Mouse (Mus musculus) 3134 (cell line): ENCODE data around the gene Gm44965.

Experiments used
- DNase-seq: peaks from one replicate; pipeline ENCODE4 v3.0.0-alpha.2; 2011; ENCODE audit warnings: low spot score; ENCODE audit not compliant: insufficient read length; ENCODE audit errors: extremely low read depth

Gm44965 gene

DNA sequence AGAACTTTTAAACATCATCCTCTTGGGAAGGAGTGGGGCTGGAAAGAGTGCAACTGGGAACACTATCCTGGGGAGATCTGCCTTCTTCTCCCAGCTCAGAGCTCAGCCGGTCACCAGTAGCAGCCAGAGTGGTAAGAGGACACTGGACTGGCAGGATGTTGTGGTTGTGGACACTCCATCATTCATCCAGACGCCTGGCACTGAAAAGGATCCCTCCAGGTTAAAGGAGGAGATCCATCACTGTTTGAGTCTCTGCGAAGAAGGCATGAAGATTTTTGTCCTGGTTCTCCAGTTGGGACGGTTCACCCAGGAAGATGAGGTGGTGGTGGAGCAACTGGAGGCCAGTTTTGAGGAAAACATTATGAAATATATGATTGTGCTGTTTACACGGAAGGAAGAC lies 65.0 kb downstream of the Gm44965 start:
- no peak for DNase-seq

DNA sequence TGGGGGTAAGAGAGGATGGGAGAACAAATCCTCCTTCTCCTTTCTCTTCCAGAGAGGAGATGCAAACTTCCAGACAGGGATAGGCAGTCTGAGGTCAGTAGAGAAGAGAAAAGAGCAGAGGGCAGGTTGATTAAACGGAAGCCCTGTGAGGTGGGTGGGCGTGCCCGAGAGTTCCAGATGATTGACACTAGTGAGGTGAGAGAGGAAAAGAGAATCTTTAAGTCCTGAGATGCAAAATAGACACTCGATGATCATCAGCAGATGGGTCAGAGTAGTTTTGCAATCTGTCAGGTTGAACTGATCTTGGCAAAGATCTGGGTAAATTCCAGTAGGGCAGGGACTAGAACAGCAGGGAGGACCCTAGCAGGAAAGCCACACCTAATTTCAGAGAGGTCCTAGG lies 71.0 kb downstream of the Gm44965 start:
- no peak for DNase-seq

DNA sequence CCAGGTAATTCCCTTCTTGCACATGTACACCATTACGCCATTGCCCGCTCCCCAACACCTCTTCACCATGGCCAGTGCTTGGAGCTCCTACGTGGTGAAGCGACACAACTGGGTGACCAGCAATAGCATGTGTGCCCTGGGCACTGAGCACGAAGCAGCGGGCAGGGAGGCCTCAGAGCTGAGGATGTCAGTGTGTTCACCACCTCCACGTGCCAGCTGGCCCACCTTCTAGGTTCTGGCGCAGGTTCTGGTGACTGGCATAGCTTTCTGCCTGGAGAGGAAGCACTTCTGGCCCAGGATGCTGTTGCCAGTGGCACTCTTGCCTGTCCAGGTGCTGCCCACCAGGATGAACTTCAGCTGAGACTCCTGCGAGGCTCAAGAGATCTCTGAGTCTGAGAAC lies 71.7 kb downstream of the Gm44965 start:
- no peak for DNase-seq

DNA sequence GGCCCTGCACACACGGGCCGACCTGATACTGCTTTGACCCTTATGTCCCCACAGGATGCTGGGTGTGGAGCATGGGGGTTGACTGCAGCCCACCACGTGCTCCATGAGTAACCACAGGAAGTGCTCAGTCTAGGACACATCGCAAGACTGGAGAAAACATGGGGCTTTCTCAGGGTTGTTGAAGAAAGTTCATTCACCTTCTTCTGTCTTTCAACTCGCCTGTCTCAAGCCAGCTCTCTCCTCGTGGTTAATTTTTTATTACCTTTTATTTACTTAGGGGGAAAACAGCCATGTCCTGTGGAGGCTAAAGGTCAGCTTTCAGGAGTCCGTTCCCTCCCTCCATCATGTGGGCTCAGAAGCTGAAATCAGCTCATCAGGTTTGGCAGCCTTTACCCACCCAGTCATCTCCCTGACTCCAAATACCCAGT lies 72.4 kb downstream of the Gm44965 start:
- DNase-seq: no peak

- DNase-seq: no peak
Observed at GRCm38 (mm10) chr6:48668022-48668421, 74.3 kb downstream of the Gm44965 start.
